Mouse (Mus musculus): ENCODE data around the gene 1700093K21Rik.

- no peak for TF ChIP-seq POLR2A (IDR thresholded peaks at IDR 0.05; ENCODE audit: borderline replicate concordance, control insufficient read depth, low read depth, low read length)
- TF ChIP-seq CTCF (IDR thresholded peaks at IDR 0.05; ENCODE audit: control insufficient read depth, insufficient read depth, low read length) = no peak
Measured at GRCm38 (mm10) chr11:23489955-23490354, 31.0 kb downstream of the 1700093K21Rik start.
